In the genomic region with DNA sequence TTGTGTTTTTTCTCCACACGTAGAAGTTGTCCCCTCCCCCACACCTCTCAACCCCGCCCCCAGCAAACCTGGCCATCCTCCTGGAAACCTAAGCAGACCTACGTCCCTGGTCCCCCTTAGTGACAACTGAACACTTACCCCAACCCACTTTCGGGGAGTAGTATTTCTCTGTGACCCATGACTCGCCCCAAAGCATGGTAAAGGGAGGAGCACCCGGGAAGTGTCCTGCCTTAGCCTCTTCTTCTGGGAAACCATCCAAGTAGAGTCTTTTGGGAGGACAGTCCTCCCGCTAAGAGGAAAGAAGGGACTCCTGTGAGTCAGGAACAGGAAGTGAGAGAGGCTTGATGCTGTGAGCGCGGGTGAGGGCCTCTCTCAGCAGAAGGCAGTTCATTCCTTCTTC, we compare ENCODE assay signal across 9 mouse cellular contexts. TPM values are rescaled to one million over a fixed set of nuclear protein-coding genes. Genes with fewer than 3 reads are reported as not detected.
DNase-seq lines count a peak whose midpoint lies in the region; ATAC-seq and TF ChIP-seq lines count a peak whose summit lies in the region.
"Had no signal": no experiment of that assay in that cellular context is flagged by ENCODE, and none has a peak within 500 bp of the region (broad histone marks: within the 10 kb centered on the region; RNA-seq: fewer than 3 reads in every experiment).

No protein-coding gene starts in this region.

- no peaks in the 10 kb centered on the region for H3K9me3 ChIP-seq in kidney, postnatal 0 days (replicated peaks; ENCODE audit: low read length)
- H3K9me3 ChIP-seq in forebrain, embryonic 13.5 days (replicated peaks) = no peaks in the 10 kb centered on the region

- H3K27me3 ChIP-seq in kidney, postnatal 0 days (ENCODE audit: insufficient read depth, low read length) = 0 out of 2 replicates have a peak, but pooled peaks cover 14% of the 10 kb centered on the region
- H3K27me3 ChIP-seq in forebrain, embryonic 13.5 days = peaks cover 99% of the 10 kb centered on the region

- 16% methylated on average over 9 of the region's 9 CpGs for WGBS in kidney, postnatal 0 days
- WGBS in forebrain, embryonic 13.5 days = 7% methylated on average over 8 of the region's 9 CpGs

- H3K4me3 ChIP-seq in kidney, postnatal 0 days (replicated peaks; ENCODE audit: low read depth, low read length) = no peak overlapping the region
- no peak overlapping the region for H3K4me3 ChIP-seq in forebrain, embryonic 13.5 days

- DNase-seq in heart, adult 11 months = peak; percentile 93
- DNase-seq in heart, postnatal 25 days (ENCODE audit: low spot score) = no peak
- DNase-seq in embryo, embryonic 9.5 days (ENCODE audit: extremely low spot score) = peak; percentile 55
- peak; percentile 72 for DNase-seq in kidney, postnatal 0 days (ENCODE audit: low spot score)
- DNase-seq in naive thymus-derived CD4-positive, alpha-beta T cell, adult 2 months (ENCODE audit: low read depth) = peak; percentile 24
- no peak for DNase-seq in frontal cortex, postnatal 14 days (ENCODE audit: low spot score in 2 of 2)

- intact Hi-C loops in heart, postnatal 25 days (cut with DNase I) = loop anchor here (5.0 kb wide), 2 partner anchors 37 to 978 kb away; no protein-coding TSS in a partner anchor

- no peaks in the 10 kb centered on the region for H3K36me3 ChIP-seq in kidney, postnatal 0 days (ENCODE audit: insufficient read depth, low read length)
- H3K36me3 ChIP-seq in forebrain, embryonic 13.5 days (ENCODE audit: poor library complexity, severe bottlenecking) = no peaks in the 10 kb centered on the region

- peak overlapping the region; percentile 43; the same call in 1 of the 2 replicates for H3K9ac ChIP-seq in kidney, postnatal 0 days (ENCODE audit: low read depth, low read length)
- H3K9ac ChIP-seq in forebrain, embryonic 13.5 days = no peak overlapping the region

- peaks cover 40% of the 10 kb centered on the region for H3K4me1 ChIP-seq in kidney, postnatal 0 days (replicated peaks; ENCODE audit: insufficient read depth, low read length)
- H3K4me1 ChIP-seq in forebrain, embryonic 13.5 days = peaks cover 17% of the 10 kb centered on the region

- H3K27ac ChIP-seq in kidney, postnatal 0 days = peak overlapping the region; percentile 89
- no peak overlapping the region for H3K27ac ChIP-seq in forebrain, embryonic 13.5 days

- H3K4me2 ChIP-seq in kidney, postnatal 0 days (ENCODE audit: low read length) = peak overlapping the region; percentile 95
- no peak overlapping the region for H3K4me2 ChIP-seq in forebrain, embryonic 13.5 days

- TF ChIP-seq CTCF in kidney, postnatal 0 days (IDR thresholded peaks at IDR 0.05; ENCODE audit: low read depth) = no peak

- no peak for ATAC-seq in kidney, postnatal 0 days (replicated peaks; ENCODE audit: low FRiP score, low read depth)
- no peak for ATAC-seq in inflammation-experienced regulatory T-cells, adult 6 months
- ATAC-seq in forebrain, embryonic 13.5 days = no peak

RNA-seq across cellular contexts. Expression of gene Hoxa1, which starts 1.9 kb away (rescaled TPM):
- total RNA-seq in heart, postnatal 25 days (2021) = under 1 TPM in 1 of 2 experiments, not detected in 1; 0.16 TPM
- 0.33 and 0.64 TPM in 2 replicates for polyA plus RNA-seq in kidney, postnatal 0 days (2015; fragmentation: Nextera tagmentation; extraction: Ambion mirVana)
- not detected for polyA plus RNA-seq in inflammation-experienced regulatory T-cells, adult 6 months (2017; shearing (Covaris generic))
- not detected in 2 replicates for polyA plus RNA-seq in forebrain, embryonic 13.5 days (2015; fragmentation: Nextera tagmentation; extraction: Ambion mirVana)

RNA-seq across cellular contexts. Expression of gene Hoxa2, which starts 4.7 kb away (rescaled TPM):
- under 1 TPM; 0.31 to 0.34 TPM for total RNA-seq in heart, postnatal 25 days (2021)
- 2.3 and 2.4 TPM in 2 replicates for polyA plus RNA-seq in kidney, postnatal 0 days (2015; fragmentation: Nextera tagmentation; extraction: Ambion mirVana)
- polyA plus RNA-seq in inflammation-experienced regulatory T-cells, adult 6 months (2017; shearing (Covaris generic)) = not detected
- not detected in 2 replicates for polyA plus RNA-seq in forebrain, embryonic 13.5 days (2015; fragmentation: Nextera tagmentation; extraction: Ambion mirVana)

RNA-seq across cellular contexts. Expression of gene 5730596B20Rik, which starts 17.3 kb away (rescaled TPM):
- not detected for total RNA-seq in heart, postnatal 25 days (2021)
- polyA plus RNA-seq in kidney, postnatal 0 days (2015; fragmentation: Nextera tagmentation; extraction: Ambion mirVana) = 1.3 TPM in 2 replicates
- not detected for polyA plus RNA-seq in inflammation-experienced regulatory T-cells, adult 6 months (2017; shearing (Covaris generic))
- polyA plus RNA-seq in forebrain, embryonic 13.5 days (2015; fragmentation: Nextera tagmentation; extraction: Ambion mirVana) = not detected in 2 replicates
- polyA plus RNA-seq: small intestine, adult 2 months had no signal

RNA-seq across cellular contexts. Expression of gene Hoxa4, which starts 31.6 kb away (rescaled TPM):
- under 1 TPM; 0.22 to 0.36 TPM for total RNA-seq in heart, postnatal 25 days (2021)
- polyA plus RNA-seq in kidney, postnatal 0 days (2015; fragmentation: Nextera tagmentation; extraction: Ambion mirVana) = 1.6 and 2.2 TPM in 2 replicates
- not detected for polyA plus RNA-seq in inflammation-experienced regulatory T-cells, adult 6 months (2017; shearing (Covaris generic))
- polyA plus RNA-seq in forebrain, embryonic 13.5 days (2015; fragmentation: Nextera tagmentation; extraction: Ambion mirVana) = not detected in 2 replicates

RNA-seq across cellular contexts. Expression of gene Hoxa5, which starts 44.4 kb away (rescaled TPM):
- total RNA-seq in heart, postnatal 25 days (2021) = 1 to 10 TPM in 1 of 2 experiments, under 1 TPM in 1; 0.52 to 1.3 TPM
- polyA plus RNA-seq in kidney, postnatal 0 days (2015; fragmentation: Nextera tagmentation; extraction: Ambion mirVana) = 9.7 and 10.4 TPM in 2 replicates
- polyA plus RNA-seq in inflammation-experienced regulatory T-cells, adult 6 months (2017; shearing (Covaris generic)) = not detected
- polyA plus RNA-seq in forebrain, embryonic 13.5 days (2015; fragmentation: Nextera tagmentation; extraction: Ambion mirVana) = not detected in 2 replicates

Comparison
In these comparisons a context has a peak if more than half of its experiments do, and no peak if none do; other contexts are left out.
1. DNase-seq: peak in heart, adult 11 months (single experiment), embryo, embryonic 9.5 days (single experiment), kidney, postnatal 0 days (single experiment) and naive thymus-derived CD4-positive, alpha-beta T cell, adult 2 months (single experiment); none in heart, postnatal 25 days (single experiment) and frontal cortex, postnatal 14 days (0 of 2).